Mouse (Mus musculus): ENCODE data around the gene Txnrd1.

The Txnrd1 gene

GRCm38 (mm10) chr10:82818661-82819060 lies 15.1 kb upstream of the Txnrd1 start:
- no peak for DNase-seq

GRCm38 (mm10) chr10:82823108-82823778 lies 10.5 kb upstream of the Txnrd1 start:
- DNase-seq = peak; percentile 13 to 44

GRCm38 (mm10) chr10:82823779-82824177 lies 10.0 kb upstream of the Txnrd1 start:
- no peak for DNase-seq

DNA sequence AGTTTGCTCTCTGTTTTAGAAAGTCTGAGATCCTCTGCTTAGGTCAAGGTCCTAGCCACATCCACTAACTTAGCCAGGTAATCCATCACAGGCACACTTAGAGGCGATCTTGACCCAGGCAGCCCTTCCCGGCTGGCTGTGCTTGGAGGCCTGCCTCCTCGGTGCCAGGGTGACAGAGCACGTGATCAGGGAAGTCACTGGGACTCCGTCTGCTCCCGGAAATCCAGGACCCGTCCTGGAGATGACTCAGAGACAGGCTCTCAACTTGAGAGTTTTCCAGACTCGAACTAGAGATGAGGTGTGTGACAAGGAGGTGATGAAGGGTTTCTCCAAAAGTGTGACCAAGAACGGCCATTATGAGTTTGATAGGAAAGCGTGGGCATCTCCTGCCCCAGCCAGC lies 9.2 kb upstream of the Txnrd1 start:
- no peak for DNase-seq

DNA sequence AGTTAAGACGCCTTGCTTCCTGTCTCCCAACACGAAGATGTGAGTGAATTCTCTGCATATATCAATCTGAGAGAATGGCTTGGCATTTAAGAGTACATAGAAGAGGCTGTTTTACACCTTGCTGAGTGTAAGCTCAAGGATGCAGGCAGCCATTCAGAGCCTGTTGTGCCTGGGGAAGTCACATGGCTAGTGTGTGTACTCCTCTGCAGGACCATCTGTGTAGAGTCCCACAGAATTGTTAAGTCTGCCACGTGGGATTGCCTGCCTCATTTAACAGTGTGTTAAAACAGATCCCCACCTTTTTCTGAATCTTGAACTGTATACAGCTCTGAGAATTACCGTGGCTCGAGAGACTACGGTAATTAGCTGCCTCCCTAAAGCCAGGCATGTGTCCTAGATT lies 7.2 kb upstream of the Txnrd1 start:
- DNase-seq = no peak

DNA sequence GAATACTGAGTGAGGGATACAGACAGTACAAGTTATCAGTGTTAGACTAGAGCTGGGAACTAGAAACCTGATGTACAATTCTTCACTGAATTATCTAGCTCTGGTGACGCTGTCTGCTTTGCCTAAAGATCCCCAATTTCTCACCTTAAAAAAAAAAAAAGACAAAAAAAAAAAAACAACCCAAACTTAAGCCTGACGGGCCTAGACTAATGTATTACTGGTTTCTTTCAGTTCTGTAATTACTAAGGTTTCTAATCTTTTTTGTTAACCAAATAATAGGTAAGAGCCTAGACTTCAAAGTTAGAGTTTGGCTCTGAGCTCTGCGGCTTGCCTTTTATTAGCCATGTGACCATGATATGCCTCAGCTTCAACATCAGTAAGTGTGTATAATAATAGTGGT lies 2.1 kb downstream of the Txnrd1 start:
- no peak for DNase-seq

- no peak for DNase-seq
These were observed 4.6 kb downstream of the Txnrd1 start for GRCm38 (mm10) chr10:82838390-82838789.

- DNase-seq = no peak
These were observed 10.3 kb downstream of the Txnrd1 start for GRCm38 (mm10) chr10:82844090-82844489.

DNA sequence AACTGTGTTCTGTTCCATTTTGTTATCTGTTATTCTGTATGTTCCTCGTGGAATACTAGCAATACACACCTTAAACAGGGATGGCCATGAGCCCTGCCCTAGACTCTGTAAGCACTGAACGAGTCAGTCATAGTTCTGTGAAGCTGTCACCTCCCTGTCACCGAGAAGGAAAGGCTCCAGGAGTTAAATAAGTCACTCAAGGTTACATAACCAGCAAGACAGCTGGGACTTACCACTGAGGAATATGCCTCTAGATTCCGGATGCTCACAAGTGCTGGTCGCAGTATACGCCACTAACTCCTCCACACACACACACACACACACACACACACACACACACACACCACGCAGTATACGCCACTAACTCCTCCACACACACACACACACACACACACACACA lies 11.0 kb downstream of the Txnrd1 start:
- DNase-seq = no peak

DNA sequence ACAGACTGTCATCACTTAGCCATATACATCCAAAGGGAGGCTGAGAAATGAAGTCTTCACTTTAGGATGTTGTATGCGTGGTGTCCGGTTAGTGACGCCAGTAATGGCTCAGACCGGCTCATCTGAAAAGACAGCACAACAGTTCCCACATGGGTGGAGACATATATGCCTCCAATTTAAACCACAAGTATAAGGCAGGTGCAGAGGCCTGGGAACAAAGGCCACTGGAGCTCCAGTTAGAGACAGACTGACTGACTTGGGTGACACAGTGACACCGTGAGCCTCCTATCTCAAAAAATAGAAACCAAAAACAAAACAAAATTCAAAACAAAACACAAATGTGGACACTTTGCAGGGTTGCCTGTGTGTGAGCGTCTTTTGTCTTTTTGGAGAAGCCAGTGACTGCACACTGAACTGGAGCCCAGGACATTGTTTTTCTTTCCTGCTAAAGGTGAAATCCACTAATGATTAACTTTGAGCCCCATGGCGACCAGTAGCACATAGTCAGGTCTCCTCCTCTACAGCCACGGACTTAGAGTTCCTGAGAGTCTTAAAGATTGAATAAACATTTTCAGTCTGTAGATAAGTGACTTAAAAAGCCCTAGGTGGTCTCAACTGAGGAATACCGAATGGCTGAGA lies 14.2 kb downstream of the Txnrd1 start:
- no peak for DNase-seq

GRCm38 (mm10) chr10:82849686-82850353 lies 16.1 kb downstream of the Txnrd1 start:
- DNase-seq = no peak

DNA sequence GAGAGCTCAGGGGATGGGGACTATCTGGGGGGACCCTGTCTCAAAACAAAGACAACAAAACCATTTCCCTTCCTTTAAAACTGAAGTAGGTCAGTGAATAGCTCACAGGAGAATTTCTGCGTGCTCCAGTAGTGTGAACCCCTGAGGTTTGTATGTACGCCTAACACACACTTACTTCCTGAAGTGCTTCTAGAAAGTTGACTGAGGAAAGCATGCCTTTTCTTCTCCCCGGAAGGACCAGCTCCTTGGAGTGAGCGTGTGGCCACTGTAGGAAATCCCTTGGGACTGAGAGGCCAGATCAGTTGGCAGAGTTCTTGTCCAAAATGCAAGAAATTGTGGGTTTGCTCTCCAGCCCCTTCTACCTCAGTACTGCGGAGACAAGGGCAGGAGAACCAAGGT lies 16.6 kb downstream of the Txnrd1 start:
- no peak for DNase-seq

GRCm38 (mm10) chr10:82851751-82852150 lies 18.0 kb downstream of the Txnrd1 start:
- no peak for DNase-seq

GRCm38 (mm10) chr10:82858032-82858680 lies 24.4 kb downstream of the Txnrd1 start:
- DNase-seq = no peak

GRCm38 (mm10) chr10:82858691-82859532 lies 25.2 kb downstream of the Txnrd1 start:
- DNase-seq = peak; percentile 91 to 94

DNA sequence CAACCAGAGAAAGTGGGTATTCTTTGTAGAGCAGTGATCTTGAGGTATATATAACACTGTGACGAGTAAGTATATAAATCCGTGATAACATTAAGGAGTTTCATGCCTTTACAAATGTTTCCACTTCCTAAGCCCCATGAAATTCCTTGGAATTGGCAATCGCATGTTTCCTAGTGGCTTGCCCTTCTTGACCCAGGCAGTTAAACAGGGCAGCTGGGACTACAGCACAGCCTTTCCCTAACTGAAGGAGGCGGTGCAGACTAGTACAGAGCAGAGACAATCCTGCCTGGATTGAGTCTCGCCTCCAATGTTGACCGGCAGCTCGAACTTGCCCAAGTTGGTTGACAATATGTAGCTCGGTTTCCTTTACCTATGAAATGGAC lies 25.8 kb downstream of the Txnrd1 start:
- peak; percentile 38 to 52 for DNase-seq

- DNase-seq = peak; percentile 81 to 84
These were observed 26.6 kb downstream of the Txnrd1 start for GRCm38 (mm10) chr10:82860181-82860928.

DNA sequence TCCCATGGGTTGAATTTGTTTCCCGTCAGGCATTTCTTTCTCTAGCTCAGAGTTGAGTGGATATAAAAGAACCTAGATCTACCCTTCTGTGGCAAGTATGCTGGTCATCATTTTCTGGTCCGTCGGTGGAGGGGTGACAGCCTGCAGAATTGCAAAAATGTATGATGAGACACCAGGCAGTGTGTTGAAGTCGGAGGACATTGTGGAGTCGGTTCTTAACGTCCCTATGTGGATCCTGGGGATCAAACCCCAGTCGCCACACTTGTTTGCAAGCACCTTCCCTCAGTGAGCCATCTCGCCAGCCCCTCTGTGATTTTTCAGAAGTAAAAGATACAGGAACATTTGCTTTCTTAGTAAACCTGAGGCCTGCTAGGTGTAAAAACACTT lies 27.2 kb downstream of the Txnrd1 start:
- DNase-seq = no peak

DNA sequence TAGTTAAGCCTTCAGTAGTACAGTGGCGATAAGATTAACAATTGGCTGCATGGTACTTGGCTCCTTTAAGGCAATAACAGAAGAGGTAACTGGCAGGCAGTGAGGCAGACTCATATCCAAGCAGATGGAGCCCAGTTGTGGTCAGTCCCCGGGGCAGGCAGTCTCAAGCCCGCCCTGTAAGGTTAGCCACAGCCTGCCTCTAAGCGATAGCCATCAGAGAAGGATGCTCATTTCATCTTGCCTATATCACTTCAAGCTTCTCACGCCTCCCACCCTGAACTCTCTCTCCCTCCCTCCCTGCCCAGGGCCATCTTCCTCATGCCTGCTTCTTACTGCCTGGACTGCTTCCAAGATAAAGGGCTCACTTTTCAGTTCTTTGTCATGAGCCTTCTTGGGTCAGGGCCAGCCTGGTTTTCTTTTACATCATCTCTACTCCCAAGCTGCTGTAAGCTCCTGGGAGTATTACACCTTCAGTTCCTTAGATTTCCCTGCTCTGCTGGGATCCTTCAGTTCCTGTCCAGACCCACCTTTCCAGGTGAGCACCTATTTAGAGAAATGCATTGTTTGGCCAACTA lies 29.4 kb downstream of the Txnrd1 start:
- DNase-seq = no peak

DNA sequence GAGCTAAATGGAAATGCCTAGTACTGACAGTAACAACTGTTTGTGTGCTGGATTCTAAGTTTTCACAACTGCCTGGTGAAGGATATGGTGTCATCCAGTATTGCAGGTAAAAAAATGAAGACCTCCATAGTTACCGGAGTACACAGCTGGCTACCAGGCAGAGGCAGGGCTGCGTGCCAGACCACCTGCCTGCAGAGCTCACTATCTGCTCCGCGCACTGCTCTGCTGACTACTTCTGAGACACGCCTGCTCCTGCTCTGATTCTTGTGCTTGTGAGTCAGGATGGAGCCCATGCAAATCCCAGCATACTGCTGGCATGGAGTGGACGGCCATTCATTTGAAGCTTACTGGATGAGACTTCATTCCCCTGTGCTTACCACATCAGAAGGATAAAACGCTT lies 30.1 kb downstream of the Txnrd1 start:
- DNase-seq = no peak

DNA sequence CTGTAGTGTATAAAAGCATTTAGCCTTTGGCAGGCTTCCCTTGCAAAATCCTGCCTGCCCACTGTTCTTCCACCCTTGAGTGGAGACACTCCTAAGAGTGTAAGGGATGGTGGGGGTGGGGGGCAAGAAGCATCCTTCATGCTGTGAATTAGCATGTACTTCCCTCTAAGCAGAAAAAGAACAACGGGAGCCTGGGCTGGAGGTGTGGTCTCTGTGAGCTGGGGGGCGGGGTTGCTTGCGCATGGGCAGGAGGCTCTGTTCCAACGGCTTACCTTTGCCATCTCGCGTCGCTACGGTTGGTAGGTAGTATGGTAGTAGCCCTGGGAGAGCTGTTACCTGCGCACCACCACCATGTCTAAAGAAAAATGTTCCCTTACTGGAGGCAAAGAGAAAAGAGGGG lies 32.6 kb downstream of the Txnrd1 start, which contains the start of gene Eid3:
Gene Eid3, plus strand, starts transcription at position 271 of the 400 bp plus-strand sequence.
- no peak for DNase-seq

DNA sequence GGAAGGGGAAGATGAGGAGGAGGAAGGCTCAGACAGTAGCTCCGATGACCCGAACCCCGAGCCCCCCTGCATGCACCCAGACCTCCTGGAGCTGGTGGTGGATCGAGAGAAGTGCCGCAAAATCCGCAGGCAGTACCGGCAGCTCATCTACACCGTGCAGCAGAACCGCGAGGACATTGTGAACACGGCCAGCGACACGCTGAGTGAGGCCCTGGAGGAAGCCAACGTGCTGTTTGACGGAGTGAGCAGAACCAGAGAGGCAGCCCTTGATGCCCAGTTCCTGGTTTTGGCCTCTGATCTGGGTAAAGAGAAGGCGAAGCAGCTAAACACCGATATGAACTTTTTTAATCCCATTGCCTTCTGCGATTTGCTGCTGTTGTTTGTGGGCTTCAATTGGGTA lies 33.1 kb downstream of the Txnrd1 start:
- no peak for DNase-seq
